ENCODE assay signal across 29 mouse cellular contexts in genomic region chr10:82923547-82923946, GRCm38 (mm10). TPM values are rescaled to one million over a fixed set of nuclear protein-coding genes. Genes with fewer than 3 reads are reported as not detected.
DNase-seq lines count a peak whose midpoint lies in the region; ATAC-seq and TF ChIP-seq lines count a peak whose summit lies in the region.
"Had no signal": no experiment of that assay in that cellular context is flagged by ENCODE, and none has a peak within 500 bp of the region (broad histone marks: within the 10 kb centered on the region; RNA-seq: fewer than 3 reads in every experiment).

No protein-coding gene starts in this region.

- H3K9me3 ChIP-seq in forebrain, embryonic 11.5 days (ENCODE audit: control insufficient read depth, low read length): no peaks in the 10 kb centered on the region; the same call in 1 of the 2 replicates
- no peaks in the 10 kb centered on the region for H3K9me3 ChIP-seq in limb, embryonic 10.5 days (replicated peaks)
- H3K9me3 ChIP-seq: embryonic facial prominence, embryonic 15.5 days; forebrain, embryonic 10.5 days; forebrain, embryonic 13.5 days; forebrain, embryonic 15.5 days; G1E had no signal

- TF ChIP-seq CTCF in bone marrow macrophage, adult 2 months (IDR thresholded peaks at IDR 0.05; ENCODE audit: low read depth, low read length): no peak

- no peaks in the 10 kb centered on the region for H3K27me3 ChIP-seq in forebrain, embryonic 11.5 days (ENCODE audit: control insufficient read depth, insufficient read depth, low read length)
- no peaks in the 10 kb centered on the region for H3K27me3 ChIP-seq in limb, embryonic 10.5 days (ENCODE audit: low read depth, poor library complexity, severe bottlenecking)
- H3K27me3 ChIP-seq: CH12.LX; embryonic facial prominence, embryonic 13.5 days; embryonic facial prominence, embryonic 15.5 days; forebrain, embryonic 13.5 days; forebrain, embryonic 15.5 days; Patski had no signal

- intact Hi-C loops in heart, postnatal 14 days (cut with DNase I): no loop called here

- no peak overlapping the region for H3K9ac ChIP-seq in forebrain, embryonic 11.5 days (ENCODE audit: low read length)
- H3K9ac ChIP-seq: embryonic facial prominence, embryonic 13.5 days; embryonic facial prominence, embryonic 15.5 days; forebrain, embryonic 13.5 days; forebrain, embryonic 15.5 days; forebrain, postnatal 0 days had no signal

- H3K4me2 ChIP-seq in forebrain, embryonic 11.5 days (ENCODE audit: low read depth, low read length, severe bottlenecking): no peak overlapping the region
- H3K4me2 ChIP-seq: embryonic facial prominence, embryonic 13.5 days; embryonic facial prominence, embryonic 15.5 days; forebrain, embryonic 13.5 days; forebrain, embryonic 15.5 days had no signal

- 83% methylated on average over 3 of the region's 3 CpGs for WGBS in forebrain, embryonic 11.5 days
- 81% methylated on average over 3 of the region's 3 CpGs for WGBS in limb, embryonic 10.5 days

- peak; percentile 95 for ATAC-seq in granulocyte monocyte progenitor cell, adult 5-6 weeks (replicated peaks; ENCODE audit: poor library complexity, severe bottlenecking)
- ATAC-seq in megakaryocyte, adult 5-6 weeks (ENCODE audit: poor library complexity, severe bottlenecking): peak; percentile 60
- no peak for ATAC-seq in forebrain, embryonic 11.5 days (replicated peaks; ENCODE audit: low FRiP score)
- ATAC-seq: CD4-positive, CD25-positive, alpha-beta regulatory T cell, adult 4 months; forebrain, embryonic 13.5 days; forebrain, embryonic 15.5 days; forebrain, postnatal 0 days; Patski had no signal

- H3K36me3 ChIP-seq in forebrain, embryonic 11.5 days (ENCODE audit: control insufficient read depth, insufficient read depth, low read length): no peaks in the 10 kb centered on the region
- no peaks in the 10 kb centered on the region for H3K36me3 ChIP-seq in limb, embryonic 10.5 days
- H3K36me3 ChIP-seq: embryonic facial prominence, embryonic 13.5 days; embryonic facial prominence, embryonic 15.5 days; forebrain, embryonic 10.5 days; forebrain, embryonic 15.5 days; G1E had no signal

- H3K4me3 ChIP-seq in bone marrow macrophage, adult 2 months (ENCODE audit: insufficient read depth, low read length): no peak overlapping the region
- H3K4me3 ChIP-seq in forebrain, embryonic 11.5 days (ENCODE audit: low read depth, low read length): no peak overlapping the region
- no peak overlapping the region for H3K4me3 ChIP-seq in limb, embryonic 10.5 days
- H3K4me3 ChIP-seq: embryonic facial prominence, embryonic 13.5 days; embryonic facial prominence, embryonic 15.5 days; erythroblast, embryonic 14.5 days; forebrain, embryonic 10.5 days; forebrain, embryonic 13.5 days; forebrain, embryonic 15.5 days had no signal

- peak; percentile 85 for DNase-seq in 416B (ENCODE audit: low read depth)
- DNase-seq in forebrain, embryonic 11.5 days (ENCODE audit: low spot score): no peak
- no peak for DNase-seq in T-cell, adult 2 months (ENCODE audit: low spot score)
- DNase-seq in limb, embryonic 10.5 days (ENCODE audit: low spot score): no peak
- DNase-seq in heart, postnatal 14 days: no peak
- DNase-seq: adrenal gland, adult 2 months; adrenal gland, postnatal 10 days; adrenal gland, postnatal 25 days; B cell, adult 2 months; cerebellum, adult 11-12 months; cerebellum, adult 2 months; cerebellum, adult 9-10 months; cerebellum, postnatal 10 days; cerebellum, postnatal 25 days; embryo, embryonic 11 days; forebrain, postnatal 0 days had no signal

- no peak for TF ChIP-seq POLR2A in bone marrow macrophage, adult 2 months (IDR thresholded peaks at IDR 0.05; ENCODE audit: borderline replicate concordance, low read depth, low read length)

- peaks cover 30% of the 10 kb centered on the region for H3K4me1 ChIP-seq in bone marrow macrophage, adult 2 months (ENCODE audit: control insufficient read depth, insufficient read depth, low read length)
- H3K4me1 ChIP-seq in forebrain, embryonic 11.5 days (replicated peaks; ENCODE audit: control insufficient read depth, insufficient read depth, low read length): no peaks in the 10 kb centered on the region
- no peaks in the 10 kb centered on the region; the same call in 1 of the 2 replicates for H3K4me1 ChIP-seq in limb, embryonic 10.5 days
- H3K4me1 ChIP-seq: embryonic facial prominence, embryonic 15.5 days; forebrain, embryonic 10.5 days; forebrain, embryonic 13.5 days; forebrain, embryonic 15.5 days had no signal

- H3K27ac ChIP-seq in bone marrow macrophage, adult 2 months (ENCODE audit: insufficient read depth, low read depth, low read length): peak overlapping the region; percentile 30
- no peak overlapping the region for H3K27ac ChIP-seq in forebrain, embryonic 11.5 days (ENCODE audit: low read depth, low read length)
- H3K27ac ChIP-seq in limb, embryonic 10.5 days: no peak overlapping the region
- H3K27ac ChIP-seq: embryonic facial prominence, embryonic 13.5 days; embryonic facial prominence, embryonic 15.5 days; forebrain, embryonic 10.5 days; forebrain, embryonic 13.5 days; forebrain, embryonic 15.5 days had no signal

RNA-seq across cellular contexts. Expression of gene Eid3, which starts 57.1 kb away (rescaled TPM):
- 3.5 and 4.3 TPM in 2 replicates for polyA plus RNA-seq in bone marrow macrophage, adult 2 months (2012; ENCODE audit: insufficient read depth, insufficient read length, missing spikeins)
- 2.5 and 3.7 TPM in 2 replicates for total RNA-seq in granulocyte monocyte progenitor cell, adult 5-6 weeks (2014; fragmentation: Nextera tagmentation)
- total RNA-seq in granulocyte monocyte progenitor cell, adult 5-6 weeks (2017): 2.2 and 2.6 TPM in 2 replicates
- 0.25 and 2.7 TPM in 2 replicates for total RNA-seq in megakaryocyte, adult 5-6 weeks (2015)
- total RNA-seq in megakaryocyte, adult 5-6 weeks (2017): 1.8 and 3.6 TPM in 2 replicates
- polyA plus RNA-seq in forebrain, embryonic 11.5 days (2014; fragmentation: Nextera tagmentation; extraction: Ambion mirVana): 0.89 and 1.0 TPM in 2 replicates
- polyA plus RNA-seq in limb, embryonic 10.5 days (2016; fragmentation: Nextera tagmentation; extraction: Ambion mirVana): 0.56 and 0.63 TPM in 2 replicates
- 1 to 10 TPM; 1.1 to 1.3 TPM for total RNA-seq in heart, postnatal 14 days (2021)
